Mouse (Mus musculus): ENCODE measurements around the gene Ubr1.
"Not testable (repeated sequence)": the region's sequence is repeated elsewhere in the genome, so short reads cannot be mapped to it uniquely, and the experiment has no call there.

Gene Ubr1

GRCm38 (mm10) chr2:120970559-120971080 lies at the start of gene Ubr1:
Gene Ubr1 (minus strand): TSS chr2:120970715.
- DNase-seq (ENCODE audit: extremely low spot score, low read depth, low spot score) = peak; percentile 26

- DNase-seq (ENCODE audit: extremely low spot score, low read depth, low spot score) = no peak
Observed at GRCm38 (mm10) chr2:121017151-121017550, 46.6 kb upstream of the Ubr1 start.

GRCm38 (mm10) chr2:121016226-121016625 lies 45.7 kb upstream of the Ubr1 start:
- no peak for DNase-seq (ENCODE audit: extremely low spot score, low read depth, low spot score)

- DNase-seq (ENCODE audit: extremely low spot score, low read depth, low spot score) = no peak
Observed at GRCm38 (mm10) chr2:121015507-121015906, 45.0 kb upstream of the Ubr1 start.

- DNase-seq (ENCODE audit: extremely low spot score, low read depth, low spot score) = no peak
Observed at GRCm38 (mm10) chr2:121012676-121013075, 42.2 kb upstream of the Ubr1 start.

GRCm38 (mm10) chr2:121009071-121009677 lies 38.7 kb upstream of the Ubr1 start:
- no peak for DNase-seq (ENCODE audit: extremely low spot score, low read depth, low spot score)

- no peak for DNase-seq (ENCODE audit: extremely low spot score, low read depth, low spot score)
Observed at GRCm38 (mm10) chr2:121008664-121009007, 38.1 kb upstream of the Ubr1 start.

- peak; percentile 35 for DNase-seq (ENCODE audit: extremely low spot score, low read depth, low spot score)
Observed at GRCm38 (mm10) chr2:121007925-121008663, 37.6 kb upstream of the Ubr1 start, which contains the start of gene Ccndbp1. Gene Ccndbp1 (plus strand): TSS chr2:121008403.

- DNase-seq (ENCODE audit: extremely low spot score, low read depth, low spot score) = no peak
Observed at GRCm38 (mm10) chr2:121006986-121007385, 36.5 kb upstream of the Ubr1 start.

- DNase-seq (ENCODE audit: extremely low spot score, low read depth, low spot score) = no peak
Observed at GRCm38 (mm10) chr2:121004018-121004811, 33.7 kb upstream of the Ubr1 start.

- DNase-seq (ENCODE audit: extremely low spot score, low read depth, low spot score) = no peak
Observed at GRCm38 (mm10) chr2:121003586-121003985, 33.1 kb upstream of the Ubr1 start.

- DNase-seq (ENCODE audit: extremely low spot score, low read depth, low spot score) = no peak
Observed at GRCm38 (mm10) chr2:120998863-120999262, 28.3 kb upstream of the Ubr1 start.

GRCm38 (mm10) chr2:120996607-120997006 lies 26.1 kb upstream of the Ubr1 start:
- DNase-seq (ENCODE audit: extremely low spot score, low read depth, low spot score) = not testable (repeated sequence)

GRCm38 (mm10) chr2:120991196-120991595 lies 20.7 kb upstream of the Ubr1 start:
- DNase-seq (ENCODE audit: extremely low spot score, low read depth, low spot score) = no peak

- no peak for DNase-seq (ENCODE audit: extremely low spot score, low read depth, low spot score)
Observed at GRCm38 (mm10) chr2:120985241-120985640, 14.7 kb upstream of the Ubr1 start.

- DNase-seq (ENCODE audit: extremely low spot score, low read depth, low spot score) = no peak
Observed at GRCm38 (mm10) chr2:120983611-120984010, 13.1 kb upstream of the Ubr1 start.

- DNase-seq (ENCODE audit: extremely low spot score, low read depth, low spot score) = no peak
Observed at GRCm38 (mm10) chr2:120980861-120981260, 10.3 kb upstream of the Ubr1 start.

- DNase-seq (ENCODE audit: extremely low spot score, low read depth, low spot score) = no peak
Observed at GRCm38 (mm10) chr2:120979819-120980218, 9.3 kb upstream of the Ubr1 start.

GRCm38 (mm10) chr2:120978693-120979037 lies 8.2 kb upstream of the Ubr1 start:
- no peak for DNase-seq (ENCODE audit: extremely low spot score, low read depth, low spot score)

GRCm38 (mm10) chr2:120977926-120978692 lies 7.6 kb upstream of the Ubr1 start:
- DNase-seq (ENCODE audit: extremely low spot score, low read depth, low spot score) = no peak
